8 mouse cellular contexts compared by ENCODE assay signal in genomic region chr7:144914296-144914947, GRCm38 (mm10). TPM values are rescaled to one million over a fixed set of nuclear protein-coding genes. Genes with fewer than 3 reads are reported as not detected.
DNase-seq lines count a peak whose midpoint lies in the region; ATAC-seq and TF ChIP-seq lines count a peak whose summit lies in the region.

No protein-coding gene starts in this region.

- peak overlapping the region; percentile 50 for H3K9ac ChIP-seq in forebrain, embryonic 15.5 days (replicated peaks)
- H3K9ac ChIP-seq in stomach, embryonic 16.5 days (ENCODE audit: low read length): peak overlapping the region; percentile 84

- 7% methylated on average over 17 of the region's 17 CpGs for WGBS in forebrain, embryonic 15.5 days
- 6% methylated on average over 17 of the region's 17 CpGs for WGBS in stomach, embryonic 16.5 days

- peak; percentile 64 for TF ChIP-seq CTCF in layer of hippocampus, adult 2 months (conservative IDR thresholded peaks at IDR 0.05)

- no peaks in the 10 kb centered on the region for H3K9me3 ChIP-seq in forebrain, embryonic 15.5 days
- no peaks in the 10 kb centered on the region for H3K9me3 ChIP-seq in stomach, embryonic 16.5 days (replicated peaks; ENCODE audit: control insufficient read depth, low read length)

- no peaks in the 10 kb centered on the region for H3K27me3 ChIP-seq in forebrain, embryonic 15.5 days
- H3K27me3 ChIP-seq in stomach, embryonic 16.5 days (ENCODE audit: control insufficient read depth, insufficient read depth, low read length): no peaks in the 10 kb centered on the region

- peak; percentile 14 for DNase-seq in kidney, adult 18-20 months
- no peak for DNase-seq in kidney, adult 11 months
- peak; percentile 72 for DNase-seq in NIH3T3 (ENCODE audit: low read depth)
- peak; percentile 79 to 83 for DNase-seq in layer of hippocampus, adult 2 months (ENCODE audit: low spot score in 2 of 2)
- DNase-seq in spleen, postnatal 14 days (ENCODE audit: low spot score in 2 of 2): no peak

- peak; percentile 90 for ATAC-seq in forebrain, embryonic 15.5 days (replicated peaks)
- peak; percentile 86 for ATAC-seq in megakaryocyte progenitor cell, adult 5-6 weeks (replicated peaks; ENCODE audit: poor library complexity)
- peak; percentile 91 for ATAC-seq in stomach, embryonic 16.5 days (ENCODE audit: insufficient read depth, low FRiP score)

- H3K4me1 ChIP-seq in forebrain, embryonic 15.5 days: peaks cover 13% of the 10 kb centered on the region
- peaks cover 8% of the 10 kb centered on the region for H3K4me1 ChIP-seq in stomach, embryonic 16.5 days (ENCODE audit: control insufficient read depth, insufficient read depth, low read length)

- peak overlapping the region; percentile 92 for H3K27ac ChIP-seq in forebrain, embryonic 15.5 days (replicated peaks)
- H3K27ac ChIP-seq in layer of hippocampus, adult 2 months: peak overlapping the region; percentile 94
- peak overlapping the region; percentile 4; the same call in 1 of the 2 replicates for H3K27ac ChIP-seq in stomach, embryonic 16.5 days (ENCODE audit: low read length)

- H3K4me3 ChIP-seq in forebrain, embryonic 15.5 days: peak overlapping the region; percentile 64
- H3K4me3 ChIP-seq in layer of hippocampus, adult 2 months: peak overlapping the region; percentile 89
- peak overlapping the region; percentile 80 for H3K4me3 ChIP-seq in stomach, embryonic 16.5 days (replicated peaks; ENCODE audit: low read length)

- H3K4me2 ChIP-seq in forebrain, embryonic 15.5 days (replicated peaks): peak overlapping the region; percentile 88
- H3K4me2 ChIP-seq in stomach, embryonic 16.5 days (ENCODE audit: low read depth, low read length): peak overlapping the region; percentile 55

- peaks cover 20% of the 10 kb centered on the region for H3K36me3 ChIP-seq in forebrain, embryonic 15.5 days
- no peaks in the 10 kb centered on the region for H3K36me3 ChIP-seq in stomach, embryonic 16.5 days (ENCODE audit: control insufficient read depth, insufficient read depth, low read length)

RNA-seq across cellular contexts. Expression of gene LTO1, which starts 0.5 kb away (rescaled TPM):
- polyA plus RNA-seq in forebrain, embryonic 15.5 days (2015; fragmentation: Nextera tagmentation; extraction: Ambion mirVana): 36.3 and 39.3 TPM in 2 replicates
- 10 to 100 TPM; 26.2 to 33.8 TPM for total RNA-seq in layer of hippocampus, adult 2 months (2021)
- 10.2 and 10.3 TPM in 2 replicates for total RNA-seq in megakaryocyte progenitor cell, adult 5-6 weeks (2015)
- total RNA-seq in megakaryocyte progenitor cell, adult 5-6 weeks (2017): 27.4 and 42.9 TPM in 2 replicates
- polyA plus RNA-seq in stomach, embryonic 16.5 days (2015; fragmentation: Nextera tagmentation; extraction: Ambion mirVana): 27.9 and 28.6 TPM in 2 replicates

RNA-seq across cellular contexts. Expression of gene Fgf15, which starts 18.1 kb away (rescaled TPM):
- 20.0 and 20.8 TPM in 2 replicates for polyA plus RNA-seq in forebrain, embryonic 15.5 days (2015; fragmentation: Nextera tagmentation; extraction: Ambion mirVana)
- total RNA-seq in layer of hippocampus, adult 2 months (2021): not detected
- total RNA-seq in megakaryocyte progenitor cell, adult 5-6 weeks (2015): not detected in 2 replicates
- total RNA-seq in megakaryocyte progenitor cell, adult 5-6 weeks (2017): not detected in 2 replicates
- not detected in 2 replicates for polyA plus RNA-seq in stomach, embryonic 16.5 days (2015; fragmentation: Nextera tagmentation; extraction: Ambion mirVana)

RNA-seq across cellular contexts. Expression of gene Ccnd1, which starts 25.3 kb away (rescaled TPM):
- 34.9 and 41.7 TPM in 2 replicates for polyA plus RNA-seq in forebrain, embryonic 15.5 days (2015; fragmentation: Nextera tagmentation; extraction: Ambion mirVana)
- 10 to 100 TPM; 43.7 to 48.3 TPM for total RNA-seq in layer of hippocampus, adult 2 months (2021)
- total RNA-seq in megakaryocyte progenitor cell, adult 5-6 weeks (2015): 8.6 and 10.3 TPM in 2 replicates
- 9.5 and 12.5 TPM in 2 replicates for total RNA-seq in megakaryocyte progenitor cell, adult 5-6 weeks (2017)
- polyA plus RNA-seq in stomach, embryonic 16.5 days (2015; fragmentation: Nextera tagmentation; extraction: Ambion mirVana): 59.0 and 65.4 TPM in 2 replicates

Comparison
In these comparisons a context has a peak if more than half of its experiments do, and no peak if none do; other contexts are left out.
1. DNase-seq: peak in kidney, adult 18-20 months (single experiment), NIH3T3 (single experiment) and layer of hippocampus, adult 2 months (2 of 2); none in kidney, adult 11 months (single experiment) and spleen, postnatal 14 days (0 of 2).
2. H3K27ac ChIP-seq: peak in every context shown above with its lines; median percentile 94 in layer of hippocampus, adult 2 months; 92 in forebrain, embryonic 15.5 days; 4 in stomach, embryonic 16.5 days.
3. Peak in every context shown above with its lines, with median percentiles within 50 percentile points of each other: ATAC-seq and H3K4me3 ChIP-seq.